Mouse (Mus musculus) heart, postnatal 0 days (tissue): ENCODE results near the gene Eif2s3x. TPM values are rescaled to one million over a fixed set of nuclear protein-coding genes. Genes with fewer than 3 reads are reported as not detected.

Experiments
- ATAC-seq: fragments of 200-750 bp; cut with Nextera tagmentation; 2 replicates; pipeline ENCODE4 v1.8.0; 2017; ENCODE audit warnings: low read depth, moderate number of reproducible peaks, moderate library complexity; ENCODE audit not compliant: insufficient read depth
- DNase-seq: peaks from one replicate; pipeline ENCODE4 v3.0.0-alpha.2; 2016; ENCODE audit warnings: low spot score
- H3K27ac ChIP-seq: fragments of 300-500 bp; sonication (generic); 2 replicates; pipeline ENCODE4 v1.5.1; 2014; ENCODE audit warnings: low read depth, mild to moderate bottlenecking
- H3K27me3 ChIP-seq: fragments of 300-500 bp; sonication (generic); 2 replicates; pipeline ENCODE4 v1.6.1; 2014; ENCODE audit warnings: low read length, mixed read lengths; ENCODE audit not compliant: control insufficient read depth, insufficient read depth
- H3K36me3 ChIP-seq: fragments of 300-500 bp; sonication (generic); replicated peaks from 2 replicates; pipeline ENCODE4 v1.6.1; 2014; ENCODE audit warnings: low read length, mixed read lengths; ENCODE audit not compliant: control insufficient read depth, insufficient read depth
- H3K4me1 ChIP-seq: fragments of 300-500 bp; sonication (generic); 2 replicates; pipeline ENCODE4 v1.6.1; 2014; ENCODE audit warnings: antibody characterized with exemption; ENCODE audit not compliant: control insufficient read depth, insufficient read depth
- H3K4me2 ChIP-seq: fragments of 300-500 bp; sonication (generic); 2 replicates; pipeline ENCODE4 v1.6.1; 2014; ENCODE audit warnings: low read depth, mild to moderate bottlenecking, low read length, moderate library complexity
- H3K4me3 ChIP-seq: fragments of 300-500 bp; sonication (generic); 2 replicates; pipeline ENCODE4 v1.5.1; 2014; ENCODE audit warnings: low read depth, low read length
- H3K9ac ChIP-seq: fragments of 300-500 bp; sonication (generic); replicated peaks from 2 replicates; pipeline ENCODE4 v1.6.1; 2014; ENCODE audit warnings: low read depth, low read length, mixed read lengths
- H3K9me3 ChIP-seq: fragments of 300-500 bp; sonication (generic); replicated peaks from 2 replicates; pipeline ENCODE4 v1.6.1; 2016; ENCODE audit warnings: low read length; ENCODE audit not compliant: control insufficient read depth
- CTCF ChIP-seq: IDR thresholded peaks from 2 replicates; pipeline ENCODE4 v1.5.1; 2016; ENCODE audit warnings: antibody characterized with exemption, control low read depth, low read depth
- EP300 ChIP-seq: IDR thresholded peaks from 2 replicates; pipeline ENCODE4 v1.6.1; 2016; ENCODE audit warnings: antibody characterized with exemption, low read depth
- WGBS: fragments of 180-500 bp; shearing (Covaris S2); extraction: QIAGEN DNeasy Blood & Tissue Kit; methylation state at CpG from one replicate; pipeline ENCODE4 v1.1.7; 2014; 5-methylcytosine and 5-hydroxymethylcytosine counted together
- polyA plus RNA-seq: library from polyadenylated mRNA; unstranded; fragments of >200 nt; fragmentation: Nextera tagmentation; extraction: Ambion mirVana; gene quantifications from 2 replicates; pipeline ENCODE4 v1.2.1, GENCODE M21; 2015
- total RNA-seq: library from RNA; depleted of rRNA; stranded (reverse); fragments of >200 nt; gene quantifications from 2 replicates; pipeline ENCODE4 v1.2.3, GENCODE M21; 2014; ENCODE audit warnings: low replicate concordance

The Eif2s3x gene
- total and polyA plus RNA-seq, 2 experiments from 2014 or later, result 49.4 to 123 TPM

DNA sequence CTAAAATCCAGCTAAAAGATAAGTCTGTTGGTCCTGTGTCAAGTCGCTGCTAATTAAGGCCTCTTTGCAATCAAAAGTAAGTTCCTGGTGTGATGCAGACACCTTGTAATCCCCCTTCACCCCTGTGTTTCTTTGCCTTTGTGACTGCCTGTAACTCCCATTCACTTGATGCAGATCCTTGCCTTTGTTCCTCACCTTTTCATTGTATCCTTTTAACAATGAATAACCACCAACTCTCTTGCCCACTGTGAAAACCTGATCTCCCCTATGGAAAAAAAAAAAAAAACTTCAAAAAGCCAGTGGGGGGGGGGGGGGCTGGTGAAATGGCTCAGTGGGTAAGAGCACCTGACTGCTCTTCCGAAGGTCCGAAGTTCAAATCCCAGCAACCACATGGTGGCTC lies 28.8 kb downstream of the Eif2s3x start:
- no peak overlapping the region for H3K4me2 ChIP-seq
- H3K9ac ChIP-seq, result no peak overlapping the region
- no peak overlapping the region for H3K27ac ChIP-seq
- no peaks in the 10 kb centered on the region for H3K36me3 ChIP-seq
- no peak for TF ChIP-seq CTCF
- TF ChIP-seq EP300, result no peak
- no peak for ATAC-seq
- peaks cover 2% of the 10 kb centered on the region; the same call in 1 of the 2 replicates for H3K27me3 ChIP-seq
- no peak overlapping the region for H3K4me3 ChIP-seq
- WGBS, result 16% methylated on average over 1 of the region's 3 CpGs
- no peak for DNase-seq
- H3K9me3 ChIP-seq, result no peaks in the 10 kb centered on the region
- no peaks in the 10 kb centered on the region for H3K4me1 ChIP-seq

DNA sequence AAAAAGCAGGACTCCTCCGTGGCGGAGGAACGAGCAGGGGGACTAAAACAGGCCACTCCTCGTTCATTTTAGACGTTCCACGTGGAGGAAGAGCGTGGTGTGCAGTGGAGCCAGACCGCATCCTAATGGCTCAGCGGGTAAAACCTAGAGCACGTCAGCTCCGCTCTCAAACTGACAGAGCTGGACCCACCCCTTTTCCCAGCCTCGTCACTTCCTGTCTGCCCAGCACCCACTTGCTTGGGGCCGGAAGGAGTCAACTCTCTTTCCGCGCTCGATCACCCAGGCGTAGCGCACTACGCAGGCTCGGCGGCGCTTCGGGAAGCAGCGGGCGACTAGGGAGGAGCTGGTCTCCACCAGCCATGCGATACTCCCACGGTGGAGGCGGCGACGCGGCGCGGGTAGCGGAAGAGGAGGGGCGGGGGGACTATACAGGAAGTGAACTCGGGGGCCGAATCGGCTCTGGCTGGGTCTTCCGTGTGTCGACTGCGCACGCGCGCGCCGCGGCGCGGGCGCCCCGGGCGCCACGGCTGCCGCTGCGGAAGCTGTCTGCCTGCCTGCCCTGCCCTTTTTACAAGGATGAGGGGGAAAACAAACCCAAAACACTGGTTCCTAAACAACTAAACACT lies 34.8 kb downstream of the Eif2s3x start:
- peak overlapping the region; percentile 67 for H3K4me2 ChIP-seq
- peak overlapping the region; percentile 99 for H3K27ac ChIP-seq
- DNase-seq, result peak; percentile 92
- no peaks in the 10 kb centered on the region for H3K36me3 ChIP-seq
- H3K4me1 ChIP-seq, result no peaks in the 10 kb centered on the region
- H3K9ac ChIP-seq, result peak overlapping the region; percentile 60; the same call in 1 of the 2 replicates
- peak; percentile 98 for ATAC-seq
- TF ChIP-seq CTCF (no peak), EP300 (no peak)
- under 1% methylated on average over 41 of the region's 55 CpGs for whole genome bisulfite sequencing
- peak overlapping the region; percentile 65 for H3K4me3 ChIP-seq
- H3K9me3 ChIP-seq, result no peaks in the 10 kb centered on the region
- H3K27me3 ChIP-seq, result no peaks in the 10 kb centered on the region; the same call in 1 of the 2 replicates

DNA sequence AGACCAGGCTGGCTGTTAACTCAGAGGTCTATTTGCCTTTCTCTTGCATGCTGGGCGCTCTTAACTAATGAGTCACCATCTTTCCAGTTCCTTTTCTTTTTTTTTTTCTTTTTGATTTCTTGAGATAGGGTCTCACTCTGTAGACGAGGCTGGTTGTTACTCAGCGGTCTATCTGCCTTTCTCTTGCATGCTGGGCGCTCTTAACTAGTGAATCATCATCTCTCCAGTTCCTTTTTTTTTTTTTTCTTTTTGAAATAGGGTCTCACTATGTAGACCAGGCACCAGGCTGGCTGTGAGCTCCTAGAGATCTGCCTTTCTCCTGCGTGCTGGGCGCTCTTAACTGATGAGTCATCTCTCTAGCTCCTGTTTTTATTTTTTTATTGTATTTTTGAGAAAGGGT lies 43.3 kb downstream of the Eif2s3x start:
- H3K9ac ChIP-seq, result no peak overlapping the region
- ATAC-seq (no peak), DNase-seq (no peak)
- no peak overlapping the region for H3K4me3 ChIP-seq
- H3K36me3 ChIP-seq, result no peaks in the 10 kb centered on the region
- H3K27me3 ChIP-seq, result peaks cover 6% of the 10 kb centered on the region; the same call in 1 of the 2 replicates
- no peaks in the 10 kb centered on the region for H3K4me1 ChIP-seq
- no peak overlapping the region for H3K4me2 ChIP-seq
- TF ChIP-seq EP300 (no peak), CTCF (no peak)
- H3K9me3 ChIP-seq, result no peaks in the 10 kb centered on the region
- 74% methylated on average over 6 of the region's 6 CpGs for WGBS
- H3K27ac ChIP-seq, result no peak overlapping the region

DNA sequence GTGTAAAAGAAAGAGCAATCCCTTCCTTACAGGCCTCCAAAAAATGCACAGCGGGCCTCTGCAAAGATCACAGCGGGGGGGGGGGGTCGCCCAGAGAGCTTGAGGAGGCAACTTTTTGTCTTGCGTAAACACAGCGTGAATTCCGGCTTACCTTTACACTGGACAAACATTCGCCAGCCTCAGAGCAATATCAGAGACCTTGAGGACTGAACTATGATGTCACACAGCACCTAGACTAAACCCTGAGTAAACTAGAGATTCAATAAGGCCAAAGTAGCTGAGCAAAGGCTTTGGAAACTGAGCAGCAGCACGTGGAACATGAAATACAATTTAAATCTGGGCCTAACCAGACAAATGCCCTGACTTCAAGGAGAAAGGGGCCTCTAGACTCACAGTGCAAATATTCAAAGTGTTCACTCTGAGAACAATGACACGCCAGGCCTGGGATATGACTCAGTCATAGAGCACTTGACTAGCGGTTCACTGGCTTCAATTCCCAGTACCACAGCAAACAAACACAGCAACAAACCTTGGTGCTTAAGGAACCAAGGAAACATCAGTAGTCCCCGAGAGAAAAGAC lies 60.3 kb downstream of the Eif2s3x start:
- Histone ChIP-seq H3K9me3 (no peaks in the 10 kb centered on the region), H3K9ac (no peak overlapping the region), H3K27me3 (peaks cover 35% of the 10 kb centered on the region; the same call in 1 of the 2 replicates), H3K4me2 (no peak overlapping the region), H3K4me1 (no peaks in the 10 kb centered on the region), H3K36me3 (no peaks in the 10 kb centered on the region), H3K27ac (no peak overlapping the region), H3K4me3 (no peak overlapping the region)
- TF ChIP-seq EP300, result no peak
- TF ChIP-seq CTCF, result no peak
- no peak for DNase-seq
- WGBS, result 44% methylated on average over 11 of the region's 11 CpGs
- ATAC-seq, result no peak

DNA sequence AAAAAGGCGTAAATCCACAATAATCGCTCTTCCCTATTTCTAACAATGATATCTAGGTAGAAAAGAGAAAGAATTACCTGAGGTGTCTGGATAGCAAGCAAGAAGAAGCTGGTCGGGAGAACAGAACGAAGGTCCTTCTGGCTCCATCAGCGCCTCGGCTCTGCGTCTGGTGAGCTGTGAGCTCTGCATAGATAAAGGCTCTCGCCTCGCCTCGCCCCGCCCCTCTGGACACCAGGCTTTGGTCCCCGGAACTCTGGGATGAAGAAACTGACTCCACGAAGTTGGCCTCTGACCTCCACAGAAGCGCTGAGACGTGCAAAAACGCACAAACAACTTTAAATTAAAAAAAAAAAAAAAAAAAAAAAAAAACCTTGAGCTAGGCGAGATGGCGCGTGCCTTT lies 62.2 kb downstream of the Eif2s3x start:
- no peak for ATAC-seq
- H3K9me3 ChIP-seq, result no peaks in the 10 kb centered on the region
- 66% methylated on average over 19 of the region's 19 CpGs for WGBS
- DNase-seq, result no peak
- TF ChIP-seq CTCF (no peak), EP300 (no peak)
- H3K4me1 ChIP-seq, result no peaks in the 10 kb centered on the region
- no peak overlapping the region for H3K4me3 ChIP-seq
- no peaks in the 10 kb centered on the region for H3K36me3 ChIP-seq
- H3K27ac ChIP-seq, result no peak overlapping the region
- no peak overlapping the region for H3K4me2 ChIP-seq
- H3K27me3 ChIP-seq, result peaks cover 41% of the 10 kb centered on the region; the same call in 1 of the 2 replicates
- H3K9ac ChIP-seq, result no peak overlapping the region
